Mouse (Mus musculus) embryonic facial prominence, embryonic 11.5 days (tissue): Measurements from ENCODE around the gene Gm28308. TPM values are rescaled to one million over a fixed set of nuclear protein-coding genes. Genes with fewer than 3 reads are reported as not detected.

ENCODE experiments used
- ATAC-seq: fragments of 200-750 bp; cut with Nextera tagmentation; replicated peaks from 2 replicates; pipeline ENCODE4 v1.8.0; 2017; ENCODE audit warnings: low read depth; ENCODE audit not compliant: insufficient number of reproducible peaks, low FRiP score, low TSS enrichment
- DNase-seq: peaks from one replicate; pipeline ENCODE4 v3.0.0-alpha.2; 2015; ENCODE audit warnings: low spot score
- H3K27ac ChIP-seq: fragments of 300-500 bp; sonication (generic); replicated peaks from 2 replicates; pipeline ENCODE4 v1.5.1; 2014; ENCODE audit warnings: mild to moderate bottlenecking, low read depth, low read length, control low read depth
- H3K27me3 ChIP-seq: fragments of 300-500 bp; sonication (generic); 2 replicates; pipeline ENCODE4 v1.6.1; 2014; ENCODE audit warnings: mild to moderate bottlenecking, low read length, moderate library complexity, mixed read lengths; ENCODE audit not compliant: control insufficient read depth, insufficient read depth
- H3K36me3 ChIP-seq: fragments of 300-500 bp; sonication (generic); replicated peaks from 2 replicates; pipeline ENCODE4 v1.6.1; 2014; ENCODE audit warnings: low read depth, mild to moderate bottlenecking, low read length, moderate library complexity, mixed read lengths; ENCODE audit not compliant: control insufficient read depth, insufficient read depth
- H3K4me1 ChIP-seq: fragments of 300-500 bp; sonication (generic); 2 replicates; pipeline ENCODE4 v1.6.1; 2014; ENCODE audit warnings: low read length, mixed read lengths; ENCODE audit not compliant: control insufficient read depth, insufficient read depth
- H3K4me2 ChIP-seq: fragments of 300-500 bp; sonication (generic); 2 replicates; pipeline ENCODE4 v1.6.1; 2014; ENCODE audit warnings: low read depth, mild to moderate bottlenecking, control low read depth, low read length, moderate library complexity
- H3K4me3 ChIP-seq: fragments of 300-500 bp; sonication (generic); 2 replicates; pipeline ENCODE4 v1.5.1; 2014; ENCODE audit warnings: low read depth, low read length, control low read depth
- H3K9ac ChIP-seq: fragments of 300-500 bp; sonication (generic); replicated peaks from 2 replicates; pipeline ENCODE4 v1.6.1; 2014; ENCODE audit warnings: mild to moderate bottlenecking, control low read depth, low read length
- H3K9me3 ChIP-seq: fragments of 300-500 bp; sonication (generic); replicated peaks from 2 replicates; pipeline ENCODE4 v1.6.1; 2016; ENCODE audit warnings: mild to moderate bottlenecking, low read length, inconsistent platforms, mixed read lengths; ENCODE audit not compliant: control insufficient read depth
- WGBS: fragments of 180-500 bp; shearing (Covaris S2); extraction: QIAGEN DNeasy Blood & Tissue Kit; methylation state at CpG from one replicate; pipeline ENCODE4 v1.1.7; 2014; 5-methylcytosine and 5-hydroxymethylcytosine counted together
- polyA plus RNA-seq: library from polyadenylated mRNA; unstranded; fragments of >200 nt; fragmentation: Nextera tagmentation; extraction: Ambion mirVana; gene quantifications from 2 replicates; pipeline ENCODE4 v1.2.1, GENCODE M21; 2014

Gene Gm28308
- polyA plus RNA-seq, 1 experiment from 2014 or later = 0.38 TPM

GRCm38 (mm10) chr6:52165441-52166370 lies 47.4 kb downstream of the Gm28308 start:
- no peaks in the 10 kb centered on the region for H3K4me1 ChIP-seq
- H3K9me3 ChIP-seq = no peaks in the 10 kb centered on the region
- peak overlapping the region; percentile 5 for H3K4me2 ChIP-seq
- ATAC-seq (no peak), DNase-seq (no peak)
- no peaks in the 10 kb centered on the region for H3K36me3 ChIP-seq
- H3K27me3 ChIP-seq = peaks cover 62% of the 10 kb centered on the region
- H3K9ac ChIP-seq = peak overlapping the region; percentile 62
- peak overlapping the region; percentile 34 for H3K4me3 ChIP-seq
- peak overlapping the region; percentile 38 for H3K27ac ChIP-seq
- WGBS = under 1% methylated on average over 28 of the region's 28 CpGs

- DNase-seq (no peak), ATAC-seq (no peak)
- peak within 1 kb of the TSS; percentile 76 for H3K27ac ChIP-seq
- H3K4me2 ChIP-seq = peak within 1 kb of the TSS; percentile 32
- H3K4me3 ChIP-seq = peak within 1 kb of the TSS; percentile 34
- no peaks in the 10 kb centered on the region for H3K9me3 ChIP-seq
- H3K9ac ChIP-seq = peak within 1 kb of the TSS; percentile 62
- peaks cover 62% of the 10 kb centered on the region for H3K27me3 ChIP-seq
- no peaks in the 10 kb centered on the region for H3K36me3 ChIP-seq
- no peaks in the 10 kb centered on the region for H3K4me1 ChIP-seq
- under 1% methylated on average over 25 of the region's 25 CpGs for WGBS
Observed at GRCm38 (mm10) chr6:52164626-52165440, 48.3 kb downstream of the Gm28308 start, which contains the start of gene Hoxa2. Gene Hoxa2, minus strand, starts transcription at chr6:52164831.

GRCm38 (mm10) chr6:52164051-52164625 lies 49.0 kb downstream of the Gm28308 start:
- peaks cover 65% of the 10 kb centered on the region for H3K27me3 ChIP-seq
- DNase-seq (peak; percentile 23), ATAC-seq (no peak)
- H3K4me3 ChIP-seq = peak overlapping the region; percentile 34
- H3K4me2 ChIP-seq = peak overlapping the region; percentile 19
- H3K9me3 ChIP-seq = no peaks in the 10 kb centered on the region
- H3K36me3 ChIP-seq = no peaks in the 10 kb centered on the region
- no peaks in the 10 kb centered on the region for H3K4me1 ChIP-seq
- H3K9ac ChIP-seq = peak overlapping the region; percentile 62
- H3K27ac ChIP-seq = peak overlapping the region; percentile 76
- WGBS = under 1% methylated on average over 36 of the region's 39 CpGs

- Histone ChIP-seq H3K9ac (peak overlapping the region; percentile 62), H3K27ac (peak overlapping the region; percentile 76), H3K36me3 (no peaks in the 10 kb centered on the region), H3K9me3 (no peaks in the 10 kb centered on the region), H3K4me2 (peak overlapping the region; percentile 32), H3K4me3 (peak overlapping the region; percentile 34), H3K27me3 (peaks cover 68% of the 10 kb centered on the region), H3K4me1 (no peaks in the 10 kb centered on the region; the same call in 1 of the 2 replicates)
- DNase-seq (peak; percentile 42), ATAC-seq (no peak)
- WGBS = 1% methylated on average over 17 of the region's 17 CpGs
Observed at GRCm38 (mm10) chr6:52163366-52164031, 49.6 kb downstream of the Gm28308 start.

DNA sequence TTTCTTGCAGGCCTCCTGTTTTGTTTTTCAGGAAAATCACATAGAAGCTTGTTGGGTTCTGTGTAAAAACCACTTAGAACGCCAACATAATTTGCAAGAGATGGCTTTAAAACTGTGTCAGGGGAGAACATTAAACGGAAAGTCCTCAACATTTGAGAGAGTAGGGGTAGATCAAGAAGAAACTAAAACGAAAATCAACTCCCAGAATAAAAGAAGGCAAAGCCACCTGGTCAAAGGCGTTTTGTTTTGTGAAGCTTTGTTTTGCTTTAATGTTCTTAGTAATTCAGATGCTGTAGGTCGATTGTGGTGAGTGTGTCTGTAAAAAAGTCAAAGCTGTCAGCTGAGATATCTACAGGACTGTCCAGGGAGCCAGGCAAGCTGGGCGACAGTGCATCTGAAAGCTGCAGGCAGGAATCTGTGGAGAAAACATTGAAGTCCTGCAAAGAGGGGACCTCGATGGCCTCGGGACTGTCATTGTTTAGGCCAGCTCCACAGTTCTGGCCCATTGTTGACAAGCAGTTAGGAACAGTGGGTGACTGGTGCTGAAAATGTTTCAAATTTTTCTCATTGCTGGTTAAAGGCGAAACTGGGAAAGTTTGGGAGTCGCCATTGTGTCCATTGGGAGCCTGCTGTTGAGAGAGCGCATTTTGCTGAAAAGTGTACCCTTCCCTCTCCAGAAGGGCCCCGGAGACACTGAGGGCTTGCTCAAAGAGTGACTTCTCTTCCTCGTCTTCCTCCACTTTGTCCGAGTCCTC lies 50.4 kb downstream of the Gm28308 start:
- DNase-seq (no peak), ATAC-seq (no peak)
- Histone ChIP-seq H3K9ac (peak overlapping the region; percentile 62), H3K4me1 (no peaks in the 10 kb centered on the region; the same call in 1 of the 2 replicates), H3K4me3 (peak overlapping the region; percentile 34), H3K9me3 (no peaks in the 10 kb centered on the region), H3K27me3 (peaks cover 67% of the 10 kb centered on the region), H3K4me2 (peak overlapping the region; percentile 32), H3K27ac (peak overlapping the region; percentile 76; the same call in 1 of the 2 replicates), H3K36me3 (no peaks in the 10 kb centered on the region)
- 1% methylated on average over 14 of the region's 14 CpGs for WGBS

DNA sequence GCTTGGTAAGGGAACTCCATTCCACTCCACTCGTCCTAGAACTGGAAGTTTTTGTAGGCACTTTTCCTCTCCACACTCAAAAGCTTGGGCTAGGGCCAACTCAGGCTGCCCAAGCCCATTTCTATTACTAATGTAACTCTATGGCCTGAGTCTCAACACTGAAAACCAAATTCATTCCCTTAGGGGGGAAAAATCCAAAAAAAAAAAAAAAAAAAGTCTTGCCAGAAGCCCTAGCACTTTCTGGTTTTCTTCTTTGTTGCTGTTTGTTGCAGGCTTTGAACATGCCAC lies 51.1 kb downstream of the Gm28308 start:
- Histone ChIP-seq H3K4me1 (no peaks in the 10 kb centered on the region; the same call in 1 of the 2 replicates), H3K9me3 (no peaks in the 10 kb centered on the region), H3K9ac (peak overlapping the region; percentile 37), H3K27me3 (peaks cover 68% of the 10 kb centered on the region), H3K27ac (no peak overlapping the region), H3K4me3 (peak overlapping the region; percentile 13; the same call in 1 of the 2 replicates), H3K36me3 (no peaks in the 10 kb centered on the region), H3K4me2 (peak overlapping the region; percentile 29)
- DNase-seq (no peak), ATAC-seq (no peak)
- WGBS = 8% methylated on average over 1 of the region's 1 CpGs
